Mouse (Mus musculus): ENCODE results near the gene Gm13277. TPM values are rescaled to one million over a fixed set of nuclear protein-coding genes. Genes with fewer than 3 reads are reported as not detected.
"Not testable (repeated sequence)": the region's sequence is repeated elsewhere in the genome, so short reads cannot be mapped to it uniquely, and the experiment has no call there.

Gm13277 gene
- total and polyA plus RNA-seq, 3 experiments: not detected

- H3K9me3 ChIP-seq (replicated peaks; ENCODE audit: low read length); H3K79me2 ChIP-seq (replicated peaks; ENCODE audit: control insufficient read depth, extremely low read depth, insufficient read depth, poor library complexity, severe bottlenecking); H3K36me3 ChIP-seq (replicated peaks in 1 of 2; ENCODE audit: control insufficient read depth in 1 of 2, insufficient read depth in 1 of 2, low read length in 1 of 2); H3K4me1 ChIP-seq (ENCODE audit: control insufficient read depth in 1 of 2, insufficient read depth in 2 of 2); H3K27me3 ChIP-seq (replicated peaks); in situ Hi-C loops (cut with MboI; ENCODE audit: low pct_ligation_motif_present, low pct_unique_long_range_greater_than_20kb, low sequenced_read_pairs); dilution Hi-C loops (cut with MboI; ENCODE audit: extremely low pct_ligation_motif_present, extremely low pct_unique_long_range_greater_than_20kb, low sequenced_read_pairs); H3K27ac ChIP-seq (ENCODE audit: insufficient read depth, low read depth): not testable (repeated sequence)
- peak; percentile 56 for DNase-seq (ENCODE audit: extremely low read depth)
- Histone ChIP-seq H3K9ac (ENCODE audit: insufficient read depth, low read depth) (peak overlapping the region; percentile 60; the same call in 1 of the 2 replicates), H3K4me2 (ENCODE audit: insufficient read depth, low read depth, poor library complexity, severe bottlenecking) (peak overlapping the region; percentile 56; the same call in 1 of the 2 replicates), H3K4me3 (replicated peaks in 1 of 3; ENCODE audit: low read depth in 2 of 3, low read length in 2 of 3, poor library complexity in 1 of 3) (peak overlapping the region in 1 of 3 experiments; percentile 63)
- 0 out of 2 replicates have a peak, but pooled peaks have one; percentile 42 for TF ChIP-seq UBTF (IDR thresholded peaks at IDR 0.05; ENCODE audit: low read depth, low read length)
- TF ChIP-seq CTCF (conservative IDR thresholded peaks at IDR 0.05 in 1 of 2, IDR thresholded peaks at IDR 0.05 in 1 of 2; ENCODE audit: low read depth in 2 of 2, low read length in 2 of 2): peak in 1 of 2 experiments; percentile 42; a peak in 2 of 4 replicates
Observed at GRCm38 (mm10) chr4:88760431-88760830, 28.0 kb upstream of the Gm13277 start.

GRCm38 (mm10) chr4:88761776-88762175 is 26.7 kb upstream of the Gm13277 start:
- DNase-seq (ENCODE audit: extremely low read depth); dilution Hi-C loops (cut with MboI; ENCODE audit: extremely low pct_ligation_motif_present, extremely low pct_unique_long_range_greater_than_20kb, low sequenced_read_pairs); H3K27me3 ChIP-seq (replicated peaks); in situ Hi-C loops (cut with MboI; ENCODE audit: low pct_ligation_motif_present, low pct_unique_long_range_greater_than_20kb, low sequenced_read_pairs); H3K9ac ChIP-seq (ENCODE audit: insufficient read depth, low read depth); H3K79me2 ChIP-seq (replicated peaks; ENCODE audit: control insufficient read depth, extremely low read depth, insufficient read depth, poor library complexity, severe bottlenecking); H3K36me3 ChIP-seq (replicated peaks in 1 of 2; ENCODE audit: control insufficient read depth in 1 of 2, insufficient read depth in 1 of 2, low read length in 1 of 2); H3K4me3 ChIP-seq (replicated peaks in 1 of 3; ENCODE audit: low read depth in 2 of 3, low read length in 2 of 3, poor library complexity in 1 of 3); H3K4me1 ChIP-seq (ENCODE audit: control insufficient read depth in 1 of 2, insufficient read depth in 2 of 2); H3K27ac ChIP-seq (ENCODE audit: insufficient read depth, low read depth); H3K4me2 ChIP-seq (ENCODE audit: insufficient read depth, low read depth, poor library complexity, severe bottlenecking); H3K9me3 ChIP-seq (replicated peaks; ENCODE audit: low read length): not testable (repeated sequence)

- H3K4me2 ChIP-seq (ENCODE audit: insufficient read depth, low read depth, poor library complexity, severe bottlenecking): peak overlapping the region; percentile 85; the same call in 1 of the 2 replicates
- H3K79me2 ChIP-seq (replicated peaks; ENCODE audit: control insufficient read depth, extremely low read depth, insufficient read depth, poor library complexity, severe bottlenecking); H3K4me1 ChIP-seq (ENCODE audit: control insufficient read depth in 1 of 2, insufficient read depth in 2 of 2); H3K27ac ChIP-seq (ENCODE audit: insufficient read depth, low read depth); DNase-seq (ENCODE audit: extremely low read depth); H3K36me3 ChIP-seq (replicated peaks in 1 of 2; ENCODE audit: control insufficient read depth in 1 of 2, insufficient read depth in 1 of 2, low read length in 1 of 2); H3K4me3 ChIP-seq (replicated peaks in 1 of 3; ENCODE audit: low read depth in 2 of 3, low read length in 2 of 3, poor library complexity in 1 of 3); H3K27me3 ChIP-seq (replicated peaks); H3K9ac ChIP-seq (ENCODE audit: insufficient read depth, low read depth); dilution Hi-C loops (cut with MboI; ENCODE audit: extremely low pct_ligation_motif_present, extremely low pct_unique_long_range_greater_than_20kb, low sequenced_read_pairs); H3K9me3 ChIP-seq (replicated peaks; ENCODE audit: low read length); in situ Hi-C loops (cut with MboI; ENCODE audit: low pct_ligation_motif_present, low pct_unique_long_range_greater_than_20kb, low sequenced_read_pairs): not testable (repeated sequence)
Observed at GRCm38 (mm10) chr4:88762341-88762740, 26.1 kb upstream of the Gm13277 start.

DNA sequence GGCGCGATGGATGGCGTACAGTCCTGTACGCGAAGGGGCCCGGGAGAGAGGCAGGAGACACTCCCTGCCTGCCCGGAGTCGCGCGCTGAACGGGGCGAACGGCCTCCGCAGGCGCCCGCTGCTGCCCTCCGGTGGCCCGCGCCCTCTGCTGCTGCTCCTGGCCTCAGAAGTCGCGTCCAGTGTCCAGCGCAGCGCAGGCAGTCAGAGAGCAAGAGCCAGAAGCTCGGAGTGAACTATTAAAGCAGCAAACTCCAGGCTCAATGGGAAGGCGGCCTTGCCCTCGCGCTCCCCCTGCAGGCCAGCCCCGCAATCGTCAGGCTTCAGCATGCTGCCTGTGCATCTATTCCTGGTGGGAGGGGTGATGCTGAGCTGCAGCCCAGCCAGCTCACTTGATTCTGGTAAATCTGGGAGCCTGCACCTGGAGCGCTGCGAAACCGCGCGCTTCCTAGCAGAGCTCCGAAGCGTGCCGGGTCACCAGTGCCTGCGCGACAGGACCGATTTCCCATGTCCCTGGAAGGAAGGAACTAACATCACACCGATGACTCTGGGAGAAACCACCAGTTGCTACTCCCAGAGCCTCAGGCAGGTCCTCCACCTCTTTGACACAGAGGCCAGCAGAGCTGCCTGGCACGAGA is 24.9 kb upstream of the Gm13277 start:
- Histone ChIP-seq H3K4me2 (ENCODE audit: insufficient read depth, low read depth, poor library complexity, severe bottlenecking) (0 out of 2 replicates have a peak overlapping the region, but pooled peaks have one; percentile 0), H3K4me3 (replicated peaks in 1 of 3; ENCODE audit: low read depth in 2 of 3, low read length in 2 of 3, poor library complexity in 1 of 3) (peak overlapping the region in 1 of 3 experiments; percentile 58)
- dilution Hi-C loops (cut with MboI; ENCODE audit: extremely low pct_ligation_motif_present, extremely low pct_unique_long_range_greater_than_20kb, low sequenced_read_pairs); H3K9me3 ChIP-seq (replicated peaks; ENCODE audit: low read length); in situ Hi-C loops (cut with MboI; ENCODE audit: low pct_ligation_motif_present, low pct_unique_long_range_greater_than_20kb, low sequenced_read_pairs); H3K9ac ChIP-seq (ENCODE audit: insufficient read depth, low read depth); H3K27ac ChIP-seq (ENCODE audit: insufficient read depth, low read depth); H3K79me2 ChIP-seq (replicated peaks; ENCODE audit: control insufficient read depth, extremely low read depth, insufficient read depth, poor library complexity, severe bottlenecking); H3K27me3 ChIP-seq (replicated peaks); H3K36me3 ChIP-seq (replicated peaks in 1 of 2; ENCODE audit: control insufficient read depth in 1 of 2, insufficient read depth in 1 of 2, low read length in 1 of 2); H3K4me1 ChIP-seq (ENCODE audit: control insufficient read depth in 1 of 2, insufficient read depth in 2 of 2): not testable (repeated sequence)
- DNase-seq (ENCODE audit: extremely low read depth): peak; percentile 37
- peak; percentile 17; the same call in 1 of the 2 replicates for TF ChIP-seq NRF1 (IDR thresholded peaks at IDR 0.05; ENCODE audit: low read depth, low read length)
- TF ChIP-seq CTCF (conservative IDR thresholded peaks at IDR 0.05 in 1 of 2, IDR thresholded peaks at IDR 0.05 in 1 of 2; ENCODE audit: low read depth in 2 of 2, low read length in 2 of 2): peak in 1 of 2 experiments; percentile 37; a peak in 2 of 4 replicates

DNA sequence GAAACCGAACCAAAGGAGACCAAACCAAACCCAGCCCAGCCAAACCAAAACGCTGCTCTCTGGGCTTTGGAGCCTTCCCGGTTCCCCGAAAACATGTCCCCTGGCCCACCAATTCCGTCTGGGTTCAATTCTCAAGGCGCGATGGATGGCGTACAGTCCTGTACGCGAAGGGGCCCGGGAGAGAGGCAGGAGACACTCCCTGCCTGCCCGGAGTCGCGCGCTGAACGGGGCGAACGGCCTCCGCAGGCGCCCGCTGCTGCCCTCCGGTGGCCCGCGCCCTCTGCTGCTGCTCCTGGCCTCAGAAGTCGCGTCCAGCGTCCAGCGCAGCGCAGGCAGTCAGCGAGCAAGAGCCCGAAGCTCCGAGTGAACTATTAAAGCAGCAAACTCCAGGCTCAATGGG is 14.9 kb upstream of the Gm13277 start, which contains the start of gene Gm13290:
Gene Gm13290 (plus strand): TSS at position 301 of the 400 bp plus-strand sequence.
- H3K9me3 ChIP-seq (replicated peaks; ENCODE audit: low read length); in situ Hi-C loops (cut with MboI; ENCODE audit: low pct_ligation_motif_present, low pct_unique_long_range_greater_than_20kb, low sequenced_read_pairs); DNase-seq (ENCODE audit: extremely low read depth); dilution Hi-C loops (cut with MboI; ENCODE audit: extremely low pct_ligation_motif_present, extremely low pct_unique_long_range_greater_than_20kb, low sequenced_read_pairs); H3K9ac ChIP-seq (ENCODE audit: insufficient read depth, low read depth); H3K79me2 ChIP-seq (replicated peaks; ENCODE audit: control insufficient read depth, extremely low read depth, insufficient read depth, poor library complexity, severe bottlenecking); H3K36me3 ChIP-seq (replicated peaks in 1 of 2; ENCODE audit: control insufficient read depth in 1 of 2, insufficient read depth in 1 of 2, low read length in 1 of 2); H3K27ac ChIP-seq (ENCODE audit: insufficient read depth, low read depth); H3K27me3 ChIP-seq (replicated peaks); H3K4me1 ChIP-seq (ENCODE audit: control insufficient read depth in 1 of 2, insufficient read depth in 2 of 2); H3K4me3 ChIP-seq (replicated peaks in 1 of 3; ENCODE audit: low read depth in 2 of 3, low read length in 2 of 3, poor library complexity in 1 of 3): not testable (repeated sequence)
- H3K4me2 ChIP-seq (ENCODE audit: insufficient read depth, low read depth, poor library complexity, severe bottlenecking): 0 out of 2 replicates have a peak within 1 kb of the TSS, but pooled peaks have one; percentile 24

GRCm38 (mm10) chr4:88776622-88777021 is 11.8 kb upstream of the Gm13277 start, which contains the start of gene Gm13289:
Gene Gm13289 (plus strand): TSS chr4:88776922.
- dilution Hi-C loops (cut with MboI; ENCODE audit: extremely low pct_ligation_motif_present, extremely low pct_unique_long_range_greater_than_20kb, low sequenced_read_pairs); H3K79me2 ChIP-seq (replicated peaks; ENCODE audit: control insufficient read depth, extremely low read depth, insufficient read depth, poor library complexity, severe bottlenecking); H3K4me2 ChIP-seq (ENCODE audit: insufficient read depth, low read depth, poor library complexity, severe bottlenecking); H3K4me3 ChIP-seq (replicated peaks in 1 of 3; ENCODE audit: low read depth in 2 of 3, low read length in 2 of 3, poor library complexity in 1 of 3); H3K9me3 ChIP-seq (replicated peaks; ENCODE audit: low read length); H3K36me3 ChIP-seq (replicated peaks in 1 of 2; ENCODE audit: control insufficient read depth in 1 of 2, insufficient read depth in 1 of 2, low read length in 1 of 2); H3K4me1 ChIP-seq (ENCODE audit: control insufficient read depth in 1 of 2, insufficient read depth in 2 of 2); DNase-seq (ENCODE audit: extremely low read depth); H3K27ac ChIP-seq (ENCODE audit: insufficient read depth, low read depth); H3K27me3 ChIP-seq (replicated peaks); in situ Hi-C loops (cut with MboI; ENCODE audit: low pct_ligation_motif_present, low pct_unique_long_range_greater_than_20kb, low sequenced_read_pairs); H3K9ac ChIP-seq (ENCODE audit: insufficient read depth, low read depth): not testable (repeated sequence)

Data from CH12.LX (cell line).